Mouse (Mus musculus) kidney, postnatal 4 days (tissue): ENCODE results near the gene Dab2.
A peak's percentile ranks its signal among the peaks of the same experiment; 100 is the strongest.

Experiments
- DNase-seq, 2 experiments: peaks; one replicate each; pipeline ENCODE4 v3.0.0; 2021; ENCODE audit warnings: mixed read lengths in 2 of 2

The Dab2 gene

GRCm38 (mm10) chr15:6326011-6326410 lies 26.4 kb downstream of the Dab2 start:
- DNase-seq, result no peak

DNA sequence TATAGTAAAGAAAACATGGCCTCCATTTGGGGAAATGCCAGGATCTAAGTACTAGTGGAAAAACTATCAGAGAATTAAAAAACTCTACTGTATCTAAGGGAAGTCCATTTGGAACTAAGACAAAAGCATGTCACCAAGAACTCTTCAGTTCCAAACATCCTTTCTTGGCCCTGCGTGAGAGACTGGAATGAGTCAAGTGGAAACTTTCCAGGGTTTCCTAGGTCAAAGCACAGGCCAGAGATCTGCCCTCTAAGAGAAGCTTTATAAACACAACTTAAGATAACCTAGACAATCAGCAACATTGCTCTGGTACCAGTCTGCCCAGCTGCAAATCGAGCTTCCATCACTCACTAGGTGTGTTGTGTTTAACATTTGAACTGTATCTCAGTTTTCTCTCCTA lies 31.8 kb downstream of the Dab2 start:
- DNase-seq, result no peak

GRCm38 (mm10) chr15:6334664-6335206 lies 35.1 kb downstream of the Dab2 start:
- no peak for DNase-seq

GRCm38 (mm10) chr15:6339767-6340166 lies 40.2 kb downstream of the Dab2 start:
- DNase-seq, result no peak

DNA sequence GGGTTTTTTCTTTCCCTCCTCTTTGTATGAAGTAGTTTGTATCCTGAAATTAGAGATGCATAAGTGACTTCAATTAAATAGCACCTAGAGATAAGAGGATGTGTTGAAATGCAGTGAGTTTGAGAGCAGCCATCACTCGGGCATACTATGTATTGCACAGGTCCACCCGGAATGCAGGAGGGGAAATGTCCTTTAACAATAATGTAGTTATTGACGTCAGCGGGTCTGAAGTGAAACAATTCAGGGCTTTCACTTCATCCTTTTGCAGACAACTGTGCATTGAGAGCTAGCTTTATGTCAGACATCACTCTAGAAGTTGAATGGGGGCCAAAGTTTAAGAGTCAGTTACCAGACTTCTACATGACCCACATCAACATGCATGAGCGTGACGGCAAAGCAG lies 40.8 kb downstream of the Dab2 start:
- no peak for DNase-seq

DNA sequence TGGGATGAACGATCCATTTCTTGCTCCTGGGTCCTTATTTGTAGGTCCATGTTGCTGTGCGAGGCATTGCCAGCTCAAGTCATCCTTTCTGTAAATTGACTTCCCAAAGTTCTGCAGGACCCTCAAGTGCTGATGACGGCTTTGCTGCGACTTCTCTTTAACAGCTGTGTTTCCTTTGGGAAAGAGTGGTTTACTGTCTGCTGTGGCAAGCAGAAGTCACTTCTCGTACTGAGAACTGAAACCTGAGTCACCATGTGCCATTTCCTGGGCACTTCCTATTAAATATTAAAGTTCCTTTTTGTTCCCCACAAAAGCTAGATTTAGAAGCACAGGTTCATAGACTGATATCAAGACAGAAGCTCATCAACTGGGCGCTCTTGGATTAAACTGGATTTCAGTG lies 41.8 kb downstream of the Dab2 start:
- DNase-seq, result no peak

DNA sequence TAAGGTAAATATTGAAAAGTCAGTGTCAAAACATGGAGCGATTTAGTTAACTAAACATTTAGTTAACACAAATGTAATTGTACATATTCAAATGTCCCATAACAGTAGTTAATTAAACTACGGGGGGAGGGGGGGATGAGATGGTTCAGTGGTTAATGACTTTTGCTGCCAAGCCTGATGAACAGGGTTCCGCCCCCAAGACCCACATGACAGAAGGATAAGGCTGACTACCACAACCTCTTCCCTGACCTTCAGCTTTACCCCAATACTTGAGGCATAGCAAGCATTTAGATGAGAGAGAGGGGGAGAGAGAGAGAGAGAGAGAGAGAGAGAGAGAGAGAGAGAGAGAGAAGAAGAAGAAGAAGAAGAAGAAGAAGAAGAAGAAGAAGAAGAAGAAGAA lies 54.3 kb downstream of the Dab2 start:
- no peak for DNase-seq

GRCm38 (mm10) chr15:6359859-6360258 lies 60.3 kb downstream of the Dab2 start:
- DNase-seq, result no peak

- DNase-seq, result no peak
Observed at GRCm38 (mm10) chr15:6369974-6370373, 70.4 kb downstream of the Dab2 start.

- DNase-seq, result no peak
Observed at GRCm38 (mm10) chr15:6371486-6371885, 71.9 kb downstream of the Dab2 start.

- peak in 1 of 2 experiments; percentile 38 for DNase-seq
Observed at GRCm38 (mm10) chr15:6375016-6375415, 75.4 kb downstream of the Dab2 start.

DNA sequence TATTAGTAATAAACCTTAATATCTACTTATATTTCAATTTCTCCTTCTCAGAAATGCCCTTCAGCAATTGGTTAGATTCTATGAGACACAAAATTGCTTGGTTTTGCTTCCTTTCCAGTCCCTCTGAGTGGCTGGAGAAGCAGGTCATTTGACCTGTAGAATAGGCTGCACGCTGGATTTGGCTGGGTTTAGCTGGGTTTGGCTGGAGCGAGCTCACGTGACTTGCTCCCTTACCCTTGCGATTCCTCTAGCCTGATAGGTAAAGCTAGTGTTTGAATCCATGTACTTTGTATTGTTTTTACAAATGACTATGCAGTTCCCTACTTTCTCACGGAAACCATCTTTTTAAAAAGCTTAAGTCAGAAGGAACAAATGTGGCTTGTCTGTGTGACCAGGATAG lies 76.4 kb downstream of the Dab2 start:
- no peak for DNase-seq

DNA sequence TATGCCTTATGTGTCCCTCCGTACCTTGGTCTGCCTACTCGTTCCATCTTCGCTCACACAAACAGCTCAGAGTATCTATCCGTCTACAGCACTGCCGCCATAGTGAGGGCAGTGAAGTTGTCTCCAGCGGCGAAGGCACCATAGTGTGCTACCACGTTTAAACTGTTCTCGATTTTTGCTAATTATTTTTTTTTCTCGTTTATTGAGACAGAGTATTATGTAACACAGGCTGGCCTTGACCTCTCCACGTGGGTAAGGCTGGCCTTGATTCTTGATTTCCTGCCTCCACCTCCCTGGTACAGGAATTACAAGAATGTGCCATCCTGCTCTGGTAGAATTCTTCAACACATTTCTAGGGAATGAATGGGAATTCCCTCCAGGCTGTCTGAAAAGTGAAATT lies 77.2 kb downstream of the Dab2 start:
- DNase-seq, result no peak

DNA sequence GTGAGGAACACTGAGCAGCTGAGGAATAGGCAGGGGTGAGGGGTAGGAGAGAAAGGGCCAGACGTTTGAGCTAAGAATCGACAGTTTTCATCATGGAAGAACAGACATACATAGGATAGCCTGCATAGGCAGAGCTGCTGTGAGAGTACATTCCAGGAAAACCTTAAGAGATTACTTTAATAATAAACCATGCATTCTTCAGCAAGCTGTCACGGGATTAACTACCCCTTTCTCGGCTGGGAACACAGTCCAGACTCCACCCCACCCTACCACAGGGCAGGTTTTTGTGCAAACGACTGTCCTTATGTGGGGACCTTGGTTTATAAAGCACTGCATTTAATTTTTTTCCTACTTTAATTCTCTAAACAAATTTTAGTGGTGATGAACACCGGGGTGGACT lies 84.4 kb downstream of the Dab2 start:
- peak in 1 of 2 experiments; percentile 23 for DNase-seq

- no peak for DNase-seq
Observed at GRCm38 (mm10) chr15:6385241-6385640, 85.7 kb downstream of the Dab2 start.

DNA sequence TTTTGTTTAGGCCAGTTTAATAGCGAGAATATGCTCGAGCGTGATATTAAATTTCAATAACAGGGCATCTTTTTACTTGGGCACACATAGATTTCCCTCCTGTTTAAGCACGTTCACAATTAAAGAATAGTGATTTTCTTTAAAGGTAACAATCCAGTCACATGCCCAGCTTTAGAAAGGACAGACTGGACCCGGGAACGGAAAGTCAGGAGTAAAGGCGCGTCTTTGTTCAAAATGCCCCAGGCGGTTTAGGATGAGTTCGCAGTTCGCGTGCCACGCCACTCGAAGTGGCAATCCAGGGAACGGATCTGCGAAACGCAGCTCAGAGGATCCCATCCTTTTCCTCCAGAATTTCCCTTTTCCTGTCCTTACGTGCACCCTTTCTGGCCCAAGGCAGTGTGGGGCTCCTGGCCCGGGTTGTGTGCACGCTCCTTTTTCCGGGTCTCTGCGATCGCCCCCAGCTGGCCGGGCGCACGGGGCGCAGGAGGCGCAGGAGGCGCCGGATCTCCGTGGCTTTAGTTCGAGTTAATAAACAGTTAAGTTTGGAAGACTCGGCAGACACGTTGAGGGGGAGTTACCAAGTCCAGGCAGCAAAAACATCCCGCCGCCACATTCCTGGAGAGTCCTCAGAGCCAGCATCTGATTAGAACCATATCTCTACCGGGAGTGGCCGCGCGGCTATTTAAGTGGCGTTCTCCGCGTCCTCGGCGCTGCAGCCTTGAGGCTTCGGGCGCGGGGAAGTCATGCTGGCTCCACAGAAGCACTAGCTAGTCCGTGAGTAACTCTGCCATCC lies 86.8 kb downstream of the Dab2 start:
- peak; percentile 87 to 93 for DNase-seq

DNA sequence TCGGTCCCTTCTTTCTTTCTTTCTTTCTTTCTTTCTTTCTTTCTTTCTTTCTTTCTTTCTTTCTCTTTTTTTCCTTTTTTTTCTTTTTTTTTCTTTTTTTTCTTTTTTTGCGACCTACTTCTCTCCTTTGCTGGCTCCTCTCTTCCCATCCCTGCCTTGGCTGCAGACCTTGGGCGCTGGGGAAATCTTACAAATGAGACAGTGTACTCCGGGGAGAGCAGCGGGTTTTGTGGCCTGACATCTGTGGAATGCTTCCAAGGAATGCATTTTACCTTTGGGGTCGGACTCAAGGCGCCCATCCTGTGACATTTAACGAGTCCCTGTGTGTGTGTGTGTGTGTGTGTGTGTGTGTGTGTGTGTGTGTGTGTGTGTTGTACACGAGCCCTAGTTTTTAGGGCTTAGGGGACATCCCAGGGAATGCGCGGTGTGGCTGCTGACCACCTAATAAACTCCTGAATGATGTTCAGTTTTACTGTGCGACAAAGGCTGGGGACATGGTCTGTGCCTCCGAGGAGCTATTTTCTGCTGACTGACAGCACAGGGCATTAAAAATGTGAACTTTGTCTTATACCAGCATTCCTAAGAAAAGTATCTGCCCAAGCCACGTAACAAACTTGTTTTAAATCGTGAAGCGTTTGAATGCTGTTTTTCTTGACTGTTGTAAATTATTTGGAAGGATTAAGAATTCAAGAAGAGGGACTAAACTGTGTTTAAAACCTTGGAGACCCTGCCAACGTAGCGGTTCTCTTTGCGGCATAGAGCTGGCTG lies 87.6 kb downstream of the Dab2 start:
- DNase-seq, result peak; percentile 33 to 50

- peak in 1 of 2 experiments; percentile 33 for DNase-seq
Observed at GRCm38 (mm10) chr15:6387729-6388070, 88.1 kb downstream of the Dab2 start.

DNA sequence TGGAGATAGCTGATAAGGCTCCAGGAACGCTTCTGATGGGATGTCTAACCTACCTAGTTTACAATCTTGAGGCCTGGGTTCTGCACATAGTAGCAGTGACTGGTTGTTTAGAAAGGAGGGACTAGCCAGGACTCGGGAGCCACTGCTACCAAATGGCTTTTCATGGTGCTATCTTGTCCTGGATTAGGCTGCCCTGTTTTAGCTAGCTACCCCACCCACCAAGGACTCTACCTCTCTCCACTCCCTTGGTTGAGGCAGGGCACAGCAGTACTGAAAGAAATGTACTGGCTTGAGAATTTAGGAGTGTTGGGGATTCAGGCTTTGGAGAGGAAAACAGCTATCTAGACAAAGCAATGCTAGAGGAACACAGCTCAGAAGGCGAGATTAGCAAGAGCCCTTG lies 88.6 kb downstream of the Dab2 start:
- DNase-seq, result no peak

DNA sequence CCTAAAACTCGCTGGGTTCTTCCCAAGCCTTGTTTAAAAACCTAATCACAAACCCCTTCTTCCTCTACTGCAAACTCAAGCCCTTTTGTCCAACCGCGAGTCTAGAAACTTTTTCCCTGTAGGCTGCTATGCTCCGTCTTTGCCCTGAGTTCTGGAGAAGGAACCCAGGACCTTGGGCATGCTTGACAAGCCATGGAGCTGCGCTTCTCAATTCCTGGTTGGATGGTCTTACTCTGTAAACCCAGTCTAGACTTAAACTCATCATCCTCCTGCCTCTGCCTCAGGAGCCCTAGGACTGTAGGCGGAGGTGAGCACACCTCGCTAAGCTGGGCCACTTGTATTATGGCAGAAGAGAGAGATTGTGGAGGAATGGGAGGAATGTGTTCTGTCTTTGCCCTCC lies 89.0 kb downstream of the Dab2 start:
- no peak for DNase-seq

DNA sequence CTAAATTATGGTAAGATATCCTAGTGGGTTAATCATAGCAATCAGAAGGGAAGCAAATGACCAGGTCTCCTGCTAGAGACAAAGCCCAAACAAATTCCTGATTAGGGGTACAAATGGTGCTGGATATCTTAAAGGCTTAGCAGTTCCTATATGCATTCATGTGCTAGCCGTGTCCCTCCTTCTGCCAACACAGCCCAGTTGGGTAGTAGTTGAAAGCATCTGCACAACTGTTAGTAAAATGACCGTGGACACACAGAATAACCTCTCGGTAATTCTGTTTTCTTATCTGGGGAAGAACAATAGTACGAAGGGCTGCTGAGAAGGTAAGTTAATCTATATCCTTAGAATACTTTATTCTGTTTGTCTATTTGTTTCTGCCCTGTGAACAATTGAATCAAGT lies 90.5 kb downstream of the Dab2 start:
- no peak for DNase-seq

DNA sequence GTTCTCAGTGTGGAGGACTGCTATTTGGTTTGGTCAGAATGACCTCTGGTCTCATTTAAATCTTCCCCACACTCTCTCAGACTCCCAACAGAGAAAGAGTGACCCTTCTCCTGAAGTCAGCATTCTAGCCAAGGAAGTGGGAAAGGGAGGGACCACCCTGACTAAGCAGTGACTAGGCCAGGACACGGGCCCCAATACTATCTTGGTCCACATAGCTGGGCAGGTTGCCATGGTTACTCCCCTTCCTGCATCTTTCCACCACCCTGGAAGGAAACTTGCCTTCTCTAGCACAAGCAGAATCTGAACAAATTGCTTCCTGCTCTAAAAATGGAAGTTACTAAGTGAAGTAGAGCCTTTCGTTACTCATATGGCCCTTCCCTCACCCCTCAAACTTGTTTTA lies 91.1 kb downstream of the Dab2 start:
- DNase-seq, result peak; percentile 67 to 76

DNA sequence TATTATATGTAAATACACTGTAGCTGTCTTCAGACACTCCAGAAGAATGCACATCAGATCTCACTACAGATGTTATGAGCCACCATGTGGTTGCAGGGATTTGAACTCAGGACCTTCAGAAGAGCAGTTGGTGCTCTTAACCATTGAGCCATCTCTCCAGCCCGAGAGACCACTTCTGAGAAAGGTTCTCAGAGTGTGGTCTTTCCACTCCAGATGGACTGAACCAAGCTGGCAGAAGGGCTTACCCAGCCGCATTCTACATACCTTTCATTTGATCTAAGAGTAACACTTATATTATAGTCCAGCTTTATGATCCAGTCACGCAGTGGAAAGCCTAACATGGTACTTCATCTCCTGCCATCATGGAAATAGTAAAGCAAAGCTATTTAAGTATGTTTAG lies 92.3 kb downstream of the Dab2 start:
- DNase-seq, result no peak

GRCm38 (mm10) chr15:6393624-6394023 lies 94.0 kb downstream of the Dab2 start:
- no peak for DNase-seq
